Mouse (Mus musculus): Measurements from ENCODE around the gene Hnrnpl.

- TF ChIP-seq CTCF (IDR thresholded peaks at IDR 0.05; ENCODE audit: borderline replicate concordance, extremely low read depth, insufficient read depth, insufficient read length) = no peak
- no peak for TF ChIP-seq POLR2A (IDR thresholded peaks at IDR 0.05; ENCODE audit: borderline replicate concordance, extremely low read depth, insufficient read depth, insufficient read length, poor library complexity, severe bottlenecking)
These were observed 11.2 kb downstream of the Hnrnpl start for GRCm38 (mm10) chr7:28819571-28819970.
